Mouse (Mus musculus) embryonic facial prominence, embryonic 11.5 days (tissue): ENCODE measurements around the gene Dock9. TPM values are rescaled to one million over a fixed set of nuclear protein-coding genes. Genes with fewer than 3 reads are reported as not detected.

Source experiments
- ATAC-seq: fragments of 200-750 bp; cut with Nextera tagmentation; replicated peaks from 2 replicates; pipeline ENCODE4 v1.8.0; 2017; ENCODE audit warnings: low read depth; ENCODE audit not compliant: insufficient number of reproducible peaks, low FRiP score, low TSS enrichment
- DNase-seq: peaks from one replicate; pipeline ENCODE4 v3.0.0-alpha.2; 2015; ENCODE audit warnings: low spot score
- H3K27ac ChIP-seq: fragments of 300-500 bp; sonication (generic); replicated peaks from 2 replicates; pipeline ENCODE4 v1.5.1; 2014; ENCODE audit warnings: mild to moderate bottlenecking, low read depth, low read length, control low read depth
- H3K27me3 ChIP-seq: fragments of 300-500 bp; sonication (generic); 2 replicates; pipeline ENCODE4 v1.6.1; 2014; ENCODE audit warnings: mild to moderate bottlenecking, low read length, moderate library complexity, mixed read lengths; ENCODE audit not compliant: control insufficient read depth, insufficient read depth
- H3K36me3 ChIP-seq: fragments of 300-500 bp; sonication (generic); replicated peaks from 2 replicates; pipeline ENCODE4 v1.6.1; 2014; ENCODE audit warnings: low read depth, mild to moderate bottlenecking, low read length, moderate library complexity, mixed read lengths; ENCODE audit not compliant: control insufficient read depth, insufficient read depth
- H3K4me1 ChIP-seq: fragments of 300-500 bp; sonication (generic); 2 replicates; pipeline ENCODE4 v1.6.1; 2014; ENCODE audit warnings: low read length, mixed read lengths; ENCODE audit not compliant: control insufficient read depth, insufficient read depth
- H3K4me2 ChIP-seq: fragments of 300-500 bp; sonication (generic); 2 replicates; pipeline ENCODE4 v1.6.1; 2014; ENCODE audit warnings: low read depth, mild to moderate bottlenecking, control low read depth, low read length, moderate library complexity
- H3K4me3 ChIP-seq: fragments of 300-500 bp; sonication (generic); 2 replicates; pipeline ENCODE4 v1.5.1; 2014; ENCODE audit warnings: low read depth, low read length, control low read depth
- H3K9ac ChIP-seq: fragments of 300-500 bp; sonication (generic); replicated peaks from 2 replicates; pipeline ENCODE4 v1.6.1; 2014; ENCODE audit warnings: mild to moderate bottlenecking, control low read depth, low read length
- H3K9me3 ChIP-seq: fragments of 300-500 bp; sonication (generic); replicated peaks from 2 replicates; pipeline ENCODE4 v1.6.1; 2016; ENCODE audit warnings: mild to moderate bottlenecking, low read length, inconsistent platforms, mixed read lengths; ENCODE audit not compliant: control insufficient read depth
- WGBS: fragments of 180-500 bp; shearing (Covaris S2); extraction: QIAGEN DNeasy Blood & Tissue Kit; methylation state at CpG from one replicate; pipeline ENCODE4 v1.1.7; 2014; 5-methylcytosine and 5-hydroxymethylcytosine counted together
- polyA plus RNA-seq: library from polyadenylated mRNA; unstranded; fragments of >200 nt; fragmentation: Nextera tagmentation; extraction: Ambion mirVana; gene quantifications from 2 replicates; pipeline ENCODE4 v1.2.1, GENCODE M21; 2014

The Dock9 gene
- polyA plus RNA-seq, 1 experiment from 2014 or later = 4.9 TPM

- H3K9me3 ChIP-seq = no peaks in the 10 kb centered on the region
- WGBS = 67% methylated on average over 7 of the region's 7 CpGs
- no peak overlapping the region for H3K9ac ChIP-seq
- no peaks in the 10 kb centered on the region for H3K27me3 ChIP-seq
- H3K4me3 ChIP-seq = no peak overlapping the region
- ATAC-seq (no peak), DNase-seq (peak; percentile 35)
- no peak overlapping the region for H3K27ac ChIP-seq
- no peak overlapping the region for H3K4me2 ChIP-seq
- no peaks in the 10 kb centered on the region for H3K36me3 ChIP-seq
- peaks cover 3% of the 10 kb centered on the region; the same call in 1 of the 2 replicates for H3K4me1 ChIP-seq
Observed at GRCm38 (mm10) chr14:121564656-121565055, 233.0 kb downstream of the Dock9 start.

GRCm38 (mm10) chr14:121563954-121564353, 233.7 kb downstream of the Dock9 start:
- no peak for DNase-seq
- no peak for ATAC-seq
- no peak overlapping the region for H3K4me3 ChIP-seq
- no peak overlapping the region for H3K4me2 ChIP-seq
- H3K9me3 ChIP-seq = no peaks in the 10 kb centered on the region
- WGBS = 83% methylated on average over 4 of the region's 4 CpGs
- peaks cover 3% of the 10 kb centered on the region; the same call in 1 of the 2 replicates for H3K4me1 ChIP-seq
- H3K9ac ChIP-seq = no peak overlapping the region
- no peaks in the 10 kb centered on the region for H3K36me3 ChIP-seq
- H3K27ac ChIP-seq = no peak overlapping the region
- H3K27me3 ChIP-seq = no peaks in the 10 kb centered on the region

GRCm38 (mm10) chr14:121559026-121559425, 238.6 kb downstream of the Dock9 start:
- Histone ChIP-seq H3K36me3 (no peaks in the 10 kb centered on the region), H3K27me3 (no peaks in the 10 kb centered on the region), H3K9ac (no peak overlapping the region), H3K4me2 (no peak overlapping the region), H3K4me1 (no peaks in the 10 kb centered on the region), H3K4me3 (no peak overlapping the region), H3K27ac (no peak overlapping the region), H3K9me3 (no peaks in the 10 kb centered on the region)
- 80% methylated on average over 13 of the region's 13 CpGs for WGBS
- no peak for DNase-seq
- ATAC-seq = no peak

- Histone ChIP-seq H3K4me3 (no peak overlapping the region), H3K4me1 (no peaks in the 10 kb centered on the region), H3K4me2 (no peak overlapping the region), H3K9ac (no peak overlapping the region), H3K27me3 (no peaks in the 10 kb centered on the region), H3K9me3 (no peaks in the 10 kb centered on the region), H3K27ac (no peak overlapping the region), H3K36me3 (no peaks in the 10 kb centered on the region)
- WGBS = 48% methylated on average over 21 of the region's 21 CpGs
- no peak; the same call in 1 of the 2 replicates for ATAC-seq
- DNase-seq = peak; percentile 81
Observed at GRCm38 (mm10) chr14:121556401-121557315, 241.0 kb downstream of the Dock9 start.

- Histone ChIP-seq H3K9ac (no peak overlapping the region), H3K36me3 (no peaks in the 10 kb centered on the region), H3K4me1 (no peaks in the 10 kb centered on the region), H3K4me2 (no peak overlapping the region), H3K4me3 (no peak overlapping the region), H3K27me3 (no peaks in the 10 kb centered on the region), H3K9me3 (no peaks in the 10 kb centered on the region), H3K27ac (no peak overlapping the region)
- ATAC-seq (no peak), DNase-seq (no peak)
Observed at GRCm38 (mm10) chr14:121553785-121554184, 243.9 kb downstream of the Dock9 start.

- ATAC-seq = no peak
- Histone ChIP-seq H3K9me3 (no peaks in the 10 kb centered on the region), H3K9ac (no peak overlapping the region), H3K27ac (no peak overlapping the region), H3K4me1 (no peaks in the 10 kb centered on the region), H3K36me3 (no peaks in the 10 kb centered on the region), H3K4me3 (no peak overlapping the region), H3K27me3 (no peaks in the 10 kb centered on the region), H3K4me2 (no peak overlapping the region)
- WGBS = 77% methylated on average over 5 of the region's 5 CpGs
- DNase-seq = no peak
Observed at GRCm38 (mm10) chr14:121552586-121552985, 245.1 kb downstream of the Dock9 start.

- WGBS = 74% methylated on average over 6 of the region's 6 CpGs
Observed at GRCm38 (mm10) chr14:121549834-121550233, 247.8 kb downstream of the Dock9 start.

GRCm38 (mm10) chr14:121547745-121548144, 249.9 kb downstream of the Dock9 start:
- no peaks in the 10 kb centered on the region for H3K4me1 ChIP-seq
- DNase-seq (peak; percentile 60), ATAC-seq (no peak)
- no peak overlapping the region for H3K9ac ChIP-seq
- H3K9me3 ChIP-seq = no peaks in the 10 kb centered on the region
- H3K4me3 ChIP-seq = no peak overlapping the region
- WGBS = 42% methylated on average over 7 of the region's 7 CpGs
- H3K27ac ChIP-seq = no peak overlapping the region
- H3K36me3 ChIP-seq = no peaks in the 10 kb centered on the region
- H3K27me3 ChIP-seq = no peaks in the 10 kb centered on the region
- H3K4me2 ChIP-seq = no peak overlapping the region

More at GRCm38 (mm10) chr14:121549834-121550233, 247.8 kb downstream of the Dock9 start:
- no peaks in the 10 kb centered on the region for H3K9me3 ChIP-seq
- H3K27ac ChIP-seq = no peak overlapping the region
- no peak for ATAC-seq
- DNase-seq = no peak
- no peak overlapping the region for H3K9ac ChIP-seq
- H3K36me3 ChIP-seq = no peaks in the 10 kb centered on the region
- H3K4me2 ChIP-seq = no peak overlapping the region
- no peaks in the 10 kb centered on the region for H3K27me3 ChIP-seq
- H3K4me3 ChIP-seq = no peak overlapping the region
- no peaks in the 10 kb centered on the region for H3K4me1 ChIP-seq
